Mouse (Mus musculus) limb, embryonic 14.5 days (tissue): ENCODE data around the gene Ambra1. TPM values are rescaled to one million over a fixed set of nuclear protein-coding genes. Genes with fewer than 3 reads are reported as not detected.

Experiments
- ATAC-seq: fragments of 200-750 bp; cut with Nextera tagmentation; 2 replicates; pipeline ENCODE4 v1.8.0; 2017; ENCODE audit warnings: low read depth, moderate number of reproducible peaks, moderate TSS enrichment; ENCODE audit not compliant: low FRiP score
- DNase-seq: peaks from one replicate; pipeline ENCODE4 v3.0.0-alpha.2; 2015; ENCODE audit warnings: low spot score
- H3K27ac ChIP-seq: fragments of 300-500 bp; sonication (generic); replicated peaks from 2 replicates; pipeline ENCODE4 v1.5.1; 2014; ENCODE audit warnings: low read depth, mild to moderate bottlenecking, low read length, moderate library complexity, mixed read lengths
- H3K27me3 ChIP-seq: fragments of 300-500 bp; sonication (generic); 2 replicates; pipeline ENCODE4 v1.6.1; 2014; ENCODE audit warnings: low read length, mixed read lengths; ENCODE audit not compliant: control insufficient read depth, insufficient read depth
- H3K36me3 ChIP-seq: fragments of 300-500 bp; sonication (generic); 2 replicates; pipeline ENCODE4 v1.6.1; 2014; ENCODE audit warnings: mild to moderate bottlenecking, low read length, moderate library complexity, mixed read lengths; ENCODE audit not compliant: control insufficient read depth, insufficient read depth
- H3K4me1 ChIP-seq: fragments of 300-500 bp; sonication (generic); 2 replicates; pipeline ENCODE4 v1.6.1; 2014; ENCODE audit warnings: antibody characterized with exemption, low read length, mixed read lengths; ENCODE audit not compliant: control insufficient read depth, insufficient read depth
- H3K4me2 ChIP-seq: fragments of 300-500 bp; sonication (generic); replicated peaks from 2 replicates; pipeline ENCODE4 v1.6.1; 2014; ENCODE audit warnings: low read depth, mild to moderate bottlenecking, low read length, moderate library complexity; ENCODE audit not compliant: severe bottlenecking
- H3K4me3 ChIP-seq: fragments of 300-500 bp; sonication (generic); replicated peaks from 2 replicates; pipeline ENCODE4 v1.5.1; 2014; ENCODE audit warnings: low read length
- H3K9ac ChIP-seq: fragments of 300-500 bp; sonication (generic); 2 replicates; pipeline ENCODE4 v1.6.1; 2014; ENCODE audit warnings: mild to moderate bottlenecking, low read depth, low read length, moderate library complexity; ENCODE audit not compliant: severe bottlenecking
- H3K9me3 ChIP-seq: fragments of 300-500 bp; sonication (generic); 2 replicates; pipeline ENCODE4 v1.6.1; 2016; ENCODE audit warnings: low read length; ENCODE audit not compliant: control insufficient read depth
- POLR2A ChIP-seq: fragments of 200-500 bp; IDR thresholded peaks from 2 replicates; pipeline ENCODE4 v1.8.0; 2012; ENCODE audit warnings: inconsistent platforms, mild to moderate bottlenecking, moderate library complexity, borderline replicate concordance; ENCODE audit not compliant: insufficient read depth, insufficient read length; ENCODE audit errors: extremely low read depth
- WGBS: fragments of 180-500 bp; shearing (Covaris S2); extraction: QIAGEN DNeasy Blood & Tissue Kit; methylation state at CpG from one replicate; pipeline ENCODE4 v1.1.7; 2014; 5-methylcytosine and 5-hydroxymethylcytosine counted together
- polyA plus RNA-seq, 2 experiments: library from polyadenylated mRNA; depleted of rRNA in 1 of 2; stranded (reverse) in 1 of 2; unstranded in 1 of 2; fragments of >200 nt; fragmentation: Nextera tagmentation in 1 of 2; extraction: Ambion mirVana in 1 of 2; gene quantifications; 2 replicates each; pipeline versions ENCODE4 v1.2.1 to v1.2.3; 2012 to 2014

Ambra1 gene
- polyA plus RNA-seq, 2 experiments: 16.4 to 23.4 TPM

GRCm38 (mm10) chr2:91871225-91871624 is 141.3 kb downstream of the Ambra1 start:
- WGBS: 100% methylated on average over 1 of the region's 1 CpGs
- Histone ChIP-seq H3K4me1 (no peaks in the 10 kb centered on the region), H3K4me3 (no peak overlapping the region), H3K27me3 (no peaks in the 10 kb centered on the region), H3K9ac (no peak overlapping the region), H3K9me3 (no peaks in the 10 kb centered on the region), H3K36me3 (no peaks in the 10 kb centered on the region; the same call in 1 of the 2 replicates), H3K27ac (no peak overlapping the region), H3K4me2 (no peak overlapping the region)
- DNase-seq (no peak), ATAC-seq (no peak)
- no peak for TF ChIP-seq POLR2A

- Histone ChIP-seq H3K9me3 (no peaks in the 10 kb centered on the region), H3K4me2 (no peak overlapping the region), H3K27ac (no peak overlapping the region), H3K36me3 (peaks cover 7% of the 10 kb centered on the region), H3K27me3 (no peaks in the 10 kb centered on the region), H3K4me1 (no peaks in the 10 kb centered on the region), H3K9ac (no peak overlapping the region), H3K4me3 (no peak overlapping the region)
- no peak for ATAC-seq
- 96% methylated on average over 3 of the region's 3 CpGs for WGBS
- DNase-seq: no peak
- TF ChIP-seq POLR2A: no peak
Measured at GRCm38 (mm10) chr2:91872658-91873057, 142.7 kb downstream of the Ambra1 start.

GRCm38 (mm10) chr2:91876000-91876805 is 146.3 kb downstream of the Ambra1 start:
- Histone ChIP-seq H3K36me3 (peaks cover 7% of the 10 kb centered on the region), H3K27me3 (no peaks in the 10 kb centered on the region), H3K4me3 (no peak overlapping the region), H3K27ac (no peak overlapping the region), H3K9me3 (no peaks in the 10 kb centered on the region), H3K4me1 (no peaks in the 10 kb centered on the region), H3K4me2 (no peak overlapping the region), H3K9ac (no peak overlapping the region)
- no peak for TF ChIP-seq POLR2A
- 79% methylated on average over 9 of the region's 9 CpGs for WGBS
- DNase-seq (no peak), ATAC-seq (no peak)

- TF ChIP-seq POLR2A: no peak
- Histone ChIP-seq H3K27ac (no peak overlapping the region), H3K27me3 (no peaks in the 10 kb centered on the region), H3K4me3 (no peak overlapping the region), H3K4me1 (no peaks in the 10 kb centered on the region), H3K36me3 (peaks cover 7% of the 10 kb centered on the region), H3K9me3 (no peaks in the 10 kb centered on the region), H3K4me2 (no peak overlapping the region), H3K9ac (no peak overlapping the region)
- ATAC-seq (no peak), DNase-seq (no peak)
- WGBS: 99% methylated on average over 2 of the region's 2 CpGs
Measured at GRCm38 (mm10) chr2:91876806-91877140, 146.8 kb downstream of the Ambra1 start.

- no peaks in the 10 kb centered on the region for H3K9me3 ChIP-seq
- ATAC-seq (no peak), DNase-seq (no peak)
- H3K4me1 ChIP-seq: no peaks in the 10 kb centered on the region
- WGBS: 80% methylated on average over 7 of the region's 7 CpGs
- no peak overlapping the region for H3K9ac ChIP-seq
- no peaks in the 10 kb centered on the region for H3K27me3 ChIP-seq
- no peak overlapping the region for H3K27ac ChIP-seq
- no peak overlapping the region for H3K4me2 ChIP-seq
- no peak for TF ChIP-seq POLR2A
- H3K4me3 ChIP-seq: no peak overlapping the region
- H3K36me3 ChIP-seq: peaks cover 7% of the 10 kb centered on the region
Measured at GRCm38 (mm10) chr2:91878387-91879180, 148.7 kb downstream of the Ambra1 start.
